Mouse (Mus musculus): ENCODE measurements around the gene Ccdc149.

DNA sequence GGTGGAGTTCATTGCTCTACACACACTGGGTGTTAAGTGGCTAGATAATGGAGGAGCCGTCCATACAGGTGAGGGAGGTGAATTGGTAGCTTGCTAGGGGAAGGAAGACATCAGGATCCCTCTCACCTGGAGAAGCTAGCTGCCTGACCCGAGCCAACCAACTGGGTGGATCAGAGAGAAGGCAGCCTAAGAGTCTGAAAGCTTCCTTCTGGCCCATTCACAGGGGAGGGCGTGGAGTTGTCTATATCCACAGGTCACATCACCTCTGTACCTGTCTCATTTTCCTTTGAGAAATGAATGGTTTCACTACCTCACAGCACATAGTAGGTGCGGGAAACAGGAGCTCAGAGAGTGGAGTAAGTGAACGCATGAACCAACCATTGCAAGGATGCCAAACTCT lies 770 bp downstream of the Ccdc149 start:
- TF ChIP-seq CTCF (IDR thresholded peaks at IDR 0.05; ENCODE audit: low read depth) (no peak), EP300 (IDR thresholded peaks at IDR 0.05; ENCODE audit: low read depth) (no peak)

Measured in liver, postnatal 0 days (tissue).